Mouse (Mus musculus) stomach, postnatal 0 days (tissue): ENCODE data around the gene Eps8.

Source experiments
- CTCF ChIP-seq: IDR thresholded peaks from 2 replicates; pipeline ENCODE4 v1.5.1; 2016; ENCODE audit warnings: antibody characterized with exemption, low read depth, mild to moderate bottlenecking, moderate library complexity
- EP300 ChIP-seq: optimal IDR thresholded peaks from 2 replicates; pipeline ENCODE3; 2016; ENCODE audit warnings: antibody characterized with exemption

GRCm38 (mm10) chr6:137494801-137495200 lies 159.9 kb downstream of the Eps8 start:
- TF ChIP-seq CTCF (no peak), EP300 (no peak)
